Comparison of ENCODE assay signal across 8 mouse cellular contexts in genomic region chr2:58699931-58700330, GRCm38 (mm10).
DNase-seq lines count a peak whose midpoint lies in the region; ATAC-seq and TF ChIP-seq lines count a peak whose summit lies in the region.

No protein-coding gene starts in this region.

- 30% methylated on average over 5 of the region's 5 CpGs for WGBS in forebrain, embryonic 14.5 days
- 25% methylated on average over 5 of the region's 5 CpGs for WGBS in liver, postnatal 0 days (ENCODE audit: insufficient replicate concordance)

- intact Hi-C loops in heart, postnatal 14 days (cut with DNase I), result loop anchor here (2.0 to 5.0 kb wide), 2 partner anchors 462 to 739 kb away; partner anchors contain the start of genes Ccdc148 and Pkp4

- no peak overlapping the region for H3K4me3 ChIP-seq in forebrain, embryonic 14.5 days (ENCODE audit: low read depth, low read length)
- H3K4me3 ChIP-seq in liver, postnatal 0 days (ENCODE audit: low read depth, low read length), result no peak overlapping the region

- no peak overlapping the region for H3K9ac ChIP-seq in forebrain, embryonic 14.5 days (ENCODE audit: low read length)
- H3K9ac ChIP-seq in liver, postnatal 0 days (replicated peaks), result no peak overlapping the region

- peak; percentile 76 for TF ChIP-seq CTCF in liver, postnatal 0 days (IDR thresholded peaks at IDR 0.05; ENCODE audit: low read depth)

- no peak overlapping the region for H3K4me2 ChIP-seq in forebrain, embryonic 14.5 days (ENCODE audit: low read length)
- no peak overlapping the region for H3K4me2 ChIP-seq in liver, postnatal 0 days (ENCODE audit: low read depth, low read length)

- H3K27me3 ChIP-seq in forebrain, embryonic 14.5 days (replicated peaks; ENCODE audit: control insufficient read depth, insufficient read depth, low read length), result no peaks in the 10 kb centered on the region
- H3K27me3 ChIP-seq in liver, postnatal 0 days (ENCODE audit: insufficient read depth, low read length), result no peaks in the 10 kb centered on the region

- no peaks in the 10 kb centered on the region for H3K4me1 ChIP-seq in forebrain, embryonic 14.5 days (ENCODE audit: control insufficient read depth, insufficient read depth, low read length)
- H3K4me1 ChIP-seq in liver, postnatal 0 days (ENCODE audit: insufficient read depth), result peaks cover 5% of the 10 kb centered on the region

- peak; percentile 64 for DNase-seq in Muller cell, postnatal 12 days (ENCODE audit: inconsistent ontology term)
- peak; percentile 80 for DNase-seq in forebrain, embryonic 14.5 days (ENCODE audit: low spot score)
- DNase-seq in heart, postnatal 14 days, result peak; percentile 69 to 85
- peak; percentile 90 to 91 for DNase-seq in kidney, postnatal 36 days
- peak; percentile 71 for DNase-seq in liver, postnatal 0 days
- DNase-seq in ovary, postnatal 14 days (ENCODE audit: low spot score), result peak; percentile 76
- DNase-seq in urinary bladder, postnatal 4 days (ENCODE audit: low spot score in 2 of 2), result peak; percentile 64 to 68

- no peak for TF ChIP-seq EP300 in liver, postnatal 0 days (IDR thresholded peaks at IDR 0.05; ENCODE audit: low read depth)

- H3K27ac ChIP-seq in forebrain, embryonic 14.5 days (ENCODE audit: low read depth, low read length), result no peak overlapping the region
- H3K27ac ChIP-seq in liver, postnatal 0 days (ENCODE audit: low read depth), result no peak overlapping the region

- ATAC-seq in cerebellum, adult (ENCODE audit: insufficient number of reproducible peaks, low FRiP score, low TSS enrichment), result peak; percentile 89
- ATAC-seq in forebrain, embryonic 14.5 days, result peak; percentile 79; the same call in 1 of the 2 replicates
- ATAC-seq in liver, postnatal 0 days, result peak; percentile 60

- H3K9me3 ChIP-seq in forebrain, embryonic 14.5 days (replicated peaks; ENCODE audit: control insufficient read depth, low read length), result no peaks in the 10 kb centered on the region
- H3K9me3 ChIP-seq in liver, postnatal 0 days (ENCODE audit: low read length), result no peaks in the 10 kb centered on the region

- H3K36me3 ChIP-seq in forebrain, embryonic 14.5 days (ENCODE audit: control insufficient read depth, insufficient read depth, low read length), result no peaks in the 10 kb centered on the region
- H3K36me3 ChIP-seq in liver, postnatal 0 days (replicated peaks; ENCODE audit: insufficient read depth, low read length), result no peaks in the 10 kb centered on the region
